Mouse (Mus musculus): ENCODE data around the gene Cd59a. TPM values are rescaled to one million over a fixed set of nuclear protein-coding genes. Genes with fewer than 3 reads are reported as not detected.
"Not testable (repeated sequence)": the region's sequence is repeated elsewhere in the genome, so short reads cannot be mapped to it uniquely, and the experiment has no call there.

The Cd59a gene
- polyA plus RNA-seq, 1 experiment from 2014 or later, result 23.8 TPM

GRCm38 (mm10) chr2:104110031-104110430 lies 14.4 kb downstream of the Cd59a start:
- no peaks in the 10 kb centered on the region for H3K27me3 ChIP-seq
- H3K4me2 ChIP-seq, result no peak overlapping the region
- no peak overlapping the region for H3K9ac ChIP-seq
- H3K9me3 ChIP-seq, result no peaks in the 10 kb centered on the region
- no peaks in the 10 kb centered on the region for H3K36me3 ChIP-seq
- no peak overlapping the region for H3K27ac ChIP-seq
- 82% methylated on average over 4 of the region's 4 CpGs for WGBS
- no peaks in the 10 kb centered on the region for H3K4me1 ChIP-seq
- no peak for ATAC-seq (ENCODE audit: borderline replicate concordance, extremely low read depth, low FRiP score, low TSS enrichment)
- no peak overlapping the region for H3K4me3 ChIP-seq

GRCm38 (mm10) chr2:104111170-104111797 lies 15.7 kb downstream of the Cd59a start:
- not testable (repeated sequence) for H3K9ac ChIP-seq; H3K27ac ChIP-seq; ATAC-seq (ENCODE audit: borderline replicate concordance, extremely low read depth, low FRiP score, low TSS enrichment); H3K27me3 ChIP-seq; H3K4me2 ChIP-seq; H3K4me1 ChIP-seq; H3K9me3 ChIP-seq; H3K4me3 ChIP-seq; H3K36me3 ChIP-seq
- no CpG with 5 or more reads among the region's 1 CpGs for WGBS

- H3K9me3 ChIP-seq; ATAC-seq (ENCODE audit: borderline replicate concordance, extremely low read depth, low FRiP score, low TSS enrichment); H3K9ac ChIP-seq; H3K27ac ChIP-seq; H3K27me3 ChIP-seq; H3K36me3 ChIP-seq; H3K4me2 ChIP-seq; H3K4me3 ChIP-seq; H3K4me1 ChIP-seq: not testable (repeated sequence)
These were observed 18.0 kb downstream of the Cd59a start for GRCm38 (mm10) chr2:104113563-104113962.

GRCm38 (mm10) chr2:104114898-104115297 lies 19.3 kb downstream of the Cd59a start:
- Histone ChIP-seq H3K4me3 (no peak overlapping the region), H3K9me3 (no peaks in the 10 kb centered on the region), H3K4me2 (no peak overlapping the region), H3K4me1 (no peaks in the 10 kb centered on the region), H3K27ac (no peak overlapping the region), H3K36me3 (no peaks in the 10 kb centered on the region), H3K9ac (no peak overlapping the region), H3K27me3 (no peaks in the 10 kb centered on the region)
- no peak for ATAC-seq (ENCODE audit: borderline replicate concordance, extremely low read depth, low FRiP score, low TSS enrichment)
- 71% methylated on average over 3 of the region's 3 CpGs for WGBS

GRCm38 (mm10) chr2:104117173-104117572 lies 21.6 kb downstream of the Cd59a start:
- H3K4me1 ChIP-seq; H3K27me3 ChIP-seq; H3K9ac ChIP-seq; H3K27ac ChIP-seq; H3K4me3 ChIP-seq; H3K9me3 ChIP-seq; ATAC-seq (ENCODE audit: borderline replicate concordance, extremely low read depth, low FRiP score, low TSS enrichment); H3K36me3 ChIP-seq; H3K4me2 ChIP-seq: not testable (repeated sequence)

GRCm38 (mm10) chr2:104119097-104119496 lies 23.5 kb downstream of the Cd59a start:
- Histone ChIP-seq H3K9ac (no peak overlapping the region), H3K4me1 (peaks cover 12% of the 10 kb centered on the region), H3K9me3 (no peaks in the 10 kb centered on the region), H3K4me2 (no peak overlapping the region), H3K4me3 (no peak overlapping the region), H3K36me3 (no peaks in the 10 kb centered on the region), H3K27me3 (peaks cover 6% of the 10 kb centered on the region; the same call in 1 of the 2 replicates), H3K27ac (no peak overlapping the region)
- ATAC-seq (ENCODE audit: borderline replicate concordance, extremely low read depth, low FRiP score, low TSS enrichment), result no peak
- WGBS, result 83% methylated on average over 1 of the region's 1 CpGs

GRCm38 (mm10) chr2:104120312-104120711 lies 24.7 kb downstream of the Cd59a start:
- peaks cover 11% of the 10 kb centered on the region for H3K27me3 ChIP-seq
- H3K4me2 ChIP-seq, result no peak overlapping the region
- no peaks in the 10 kb centered on the region for H3K36me3 ChIP-seq
- H3K27ac ChIP-seq, result no peak overlapping the region
- no peaks in the 10 kb centered on the region for H3K9me3 ChIP-seq
- peaks cover 17% of the 10 kb centered on the region for H3K4me1 ChIP-seq
- 43% methylated on average over 6 of the region's 6 CpGs for WGBS
- no peak overlapping the region for H3K9ac ChIP-seq
- H3K4me3 ChIP-seq, result no peak overlapping the region
- no peak for ATAC-seq (ENCODE audit: borderline replicate concordance, extremely low read depth, low FRiP score, low TSS enrichment)

- H3K27ac ChIP-seq, result peak overlapping the region; percentile 39; the same call in 1 of the 2 replicates
- peaks cover 17% of the 10 kb centered on the region for H3K4me1 ChIP-seq
- 66% methylated on average over 8 of the region's 8 CpGs for WGBS
- no peaks in the 10 kb centered on the region for H3K36me3 ChIP-seq
- peak overlapping the region; percentile 63 for H3K4me3 ChIP-seq
- H3K4me2 ChIP-seq, result peak overlapping the region; percentile 93
- H3K9me3 ChIP-seq, result no peaks in the 10 kb centered on the region
- no peak overlapping the region for H3K9ac ChIP-seq
- ATAC-seq (ENCODE audit: borderline replicate concordance, extremely low read depth, low FRiP score, low TSS enrichment), result no peak
- peaks cover 22% of the 10 kb centered on the region for H3K27me3 ChIP-seq
These were observed 26.3 kb downstream of the Cd59a start for GRCm38 (mm10) chr2:104121681-104122504.

GRCm38 (mm10) chr2:104122505-104123378 lies 27.1 kb downstream of the Cd59a start, which contains the start of gene A930018P22Rik:
Gene A930018P22Rik (plus strand): TSS chr2:104122769.
- peak within 1 kb of the TSS; percentile 39; the same call in 1 of the 2 replicates for H3K27ac ChIP-seq
- H3K4me2 ChIP-seq, result peak within 1 kb of the TSS; percentile 93
- H3K9me3 ChIP-seq, result no peaks in the 10 kb centered on the region
- peaks cover 22% of the 10 kb centered on the region for H3K27me3 ChIP-seq
- WGBS, result under 1% methylated on average over 74 of the region's 74 CpGs
- H3K36me3 ChIP-seq, result no peaks in the 10 kb centered on the region
- ATAC-seq (ENCODE audit: borderline replicate concordance, extremely low read depth, low FRiP score, low TSS enrichment), result peak; percentile 97
- H3K4me3 ChIP-seq, result peak within 1 kb of the TSS; percentile 63
- peaks cover 17% of the 10 kb centered on the region for H3K4me1 ChIP-seq
- peak within 1 kb of the TSS; percentile 64 for H3K9ac ChIP-seq

- Histone ChIP-seq H3K4me1 (peaks cover 17% of the 10 kb centered on the region), H3K9ac (no peak overlapping the region), H3K36me3 (no peaks in the 10 kb centered on the region), H3K27me3 (peaks cover 22% of the 10 kb centered on the region), H3K9me3 (no peaks in the 10 kb centered on the region), H3K4me3 (peak overlapping the region; percentile 63), H3K27ac (no peak overlapping the region), H3K4me2 (peak overlapping the region; percentile 93)
- WGBS, result 37% methylated on average over 3 of the region's 3 CpGs
- ATAC-seq (ENCODE audit: borderline replicate concordance, extremely low read depth, low FRiP score, low TSS enrichment), result no peak
These were observed 27.9 kb downstream of the Cd59a start for GRCm38 (mm10) chr2:104123540-104123939.

GRCm38 (mm10) chr2:104124071-104124470 lies 28.5 kb downstream of the Cd59a start:
- H3K4me2 ChIP-seq, result no peak overlapping the region
- no peak overlapping the region for H3K27ac ChIP-seq
- H3K36me3 ChIP-seq, result no peaks in the 10 kb centered on the region
- H3K27me3 ChIP-seq, result peaks cover 22% of the 10 kb centered on the region
- 69% methylated on average over 5 of the region's 5 CpGs for WGBS
- no peak for ATAC-seq (ENCODE audit: borderline replicate concordance, extremely low read depth, low FRiP score, low TSS enrichment)
- no peak overlapping the region for H3K4me3 ChIP-seq
- no peak overlapping the region for H3K9ac ChIP-seq
- H3K9me3 ChIP-seq, result no peaks in the 10 kb centered on the region
- H3K4me1 ChIP-seq, result peaks cover 17% of the 10 kb centered on the region

Data from lung, embryonic 15.5 days (tissue).